Mouse (Mus musculus) CH12.LX (cell line): ENCODE measurements around the gene Zbp1. TPM values are rescaled to one million over a fixed set of nuclear protein-coding genes. Genes with fewer than 3 reads are reported as not detected.

Experiments used
- DNase-seq: peaks from one replicate; pipeline ENCODE4 v3.0.0-alpha.2; 2013; ENCODE audit errors: extremely low read depth
- H3K27ac ChIP-seq: 2 replicates; pipeline ENCODE4 v1.5.1; 2012; ENCODE audit warnings: low read depth, mild to moderate bottlenecking, control low read depth, moderate library complexity; ENCODE audit not compliant: insufficient read depth
- H3K27me3 ChIP-seq: replicated peaks from 2 replicates; pipeline ENCODE3; 2012; ENCODE audit warnings: inconsistent platforms
- H3K36me3 ChIP-seq, 2 experiments: replicated peaks in 1 of 2; 2 replicates each; pipeline versions ENCODE3 to v1.6.1; 2012; ENCODE audit warnings: inconsistent platforms in 1 of 2, low read length in 1 of 2, mild to moderate bottlenecking in 1 of 2, mixed read lengths in 1 of 2, moderate library complexity in 1 of 2; ENCODE audit not compliant: control insufficient read depth in 1 of 2, insufficient read depth in 1 of 2
- H3K4me1 ChIP-seq, 2 experiments: 2 replicates each; pipeline ENCODE4 v1.6.1; 2012; ENCODE audit warnings: inconsistent platforms in 1 of 2, moderate library complexity in 1 of 2; ENCODE audit not compliant: insufficient read depth in 2 of 2, control insufficient read depth in 1 of 2
- H3K4me2 ChIP-seq: 2 replicates; pipeline ENCODE4 v1.6.1; 2012; ENCODE audit warnings: low read depth, mild to moderate bottlenecking, control low read depth; ENCODE audit not compliant: poor library complexity, insufficient read depth, severe bottlenecking
- H3K4me3 ChIP-seq, 3 experiments: fragments of 150-350 bp in 1 of 3; sonication (generic) in 1 of 3; replicated peaks in 1 of 3; 2 replicates each; pipeline versions ENCODE3 to v1.5.1; 2011 to 2012; ENCODE audit warnings: low read depth in 2 of 3, low read length in 2 of 3, mild to moderate bottlenecking in 2 of 3, moderate library complexity in 2 of 3, control low read depth in 1 of 3, improper control_type of control experiment in 1 of 3, inconsistent platforms in 1 of 3, mixed read lengths in 1 of 3; ENCODE audit not compliant: poor library complexity in 1 of 3
- H3K79me2 ChIP-seq: replicated peaks from 2 replicates; pipeline ENCODE4 v1.6.1; 2012; ENCODE audit warnings: mild to moderate bottlenecking, moderate library complexity; ENCODE audit not compliant: control insufficient read depth, poor library complexity, insufficient read depth, severe bottlenecking; ENCODE audit errors: extremely low read depth
- H3K9ac ChIP-seq: 2 replicates; pipeline ENCODE4 v1.6.1; 2012; ENCODE audit warnings: low read depth, mild to moderate bottlenecking, control low read depth, moderate library complexity; ENCODE audit not compliant: insufficient read depth
- H3K9me3 ChIP-seq: replicated peaks from 2 replicates; pipeline ENCODE3; 2012; ENCODE audit warnings: low read length, inconsistent platforms, mixed read lengths
- CTCF ChIP-seq, 2 experiments: IDR thresholded peaks in 1 of 2; conservative IDR thresholded peaks in 1 of 2; 2 replicates each; pipeline ENCODE4 v1.5.1; 2011 to 2012; ENCODE audit warnings: low read depth in 2 of 2, low read length in 2 of 2, improper control_type of control experiment in 1 of 2, inconsistent platforms in 1 of 2, mild to moderate bottlenecking in 1 of 2, moderate library complexity in 1 of 2
- E2F4 ChIP-seq: IDR thresholded peaks from 2 replicates; pipeline ENCODE4 v1.6.1; 2011; ENCODE audit warnings: low read depth, low read length, improper control_type of control experiment; ENCODE audit not compliant: insufficient replicate concordance
- IRF4 ChIP-seq: IDR thresholded peaks from 2 replicates; pipeline ENCODE4 v1.6.1; 2014; ENCODE audit warnings: low read depth, mild to moderate bottlenecking, inconsistent platforms, low read length, improper control_type of control experiment
- KAT2A ChIP-seq: IDR thresholded peaks from 2 replicates; pipeline ENCODE4 v1.6.1; 2012; ENCODE audit warnings: low read length, improper control_type of control experiment, inconsistent platforms; ENCODE audit not compliant: insufficient replicate concordance
- MAFK ChIP-seq: IDR thresholded peaks from 2 replicates; pipeline ENCODE4 v1.6.1; 2011; ENCODE audit warnings: low read length, improper control_type of control experiment; ENCODE audit not compliant: insufficient replicate concordance
- MEF2A ChIP-seq: IDR thresholded peaks from 2 replicates; pipeline ENCODE4 v1.6.1; 2014; ENCODE audit warnings: low read depth, mild to moderate bottlenecking, inconsistent platforms, low read length, improper control_type of control experiment, borderline replicate concordance
- NELFE ChIP-seq: IDR thresholded peaks from 2 replicates; pipeline ENCODE4 v1.6.1; 2011; ENCODE audit warnings: low read depth, low read length, improper control_type of control experiment
- NRF1 ChIP-seq: IDR thresholded peaks from 2 replicates; pipeline ENCODE4 v1.6.1; 2014; ENCODE audit warnings: low read depth, mild to moderate bottlenecking, inconsistent platforms, low read length, improper control_type of control experiment, moderate library complexity
- POLR2A ChIP-seq: IDR thresholded peaks from 2 replicates; pipeline ENCODE4 v1.6.1; 2011; ENCODE audit warnings: low read depth, mild to moderate bottlenecking, improper control_type of control experiment, low read length
- RAD21 ChIP-seq: IDR thresholded peaks from 2 replicates; pipeline ENCODE4 v1.6.1; 2011; ENCODE audit warnings: low read depth, mild to moderate bottlenecking, low read length, improper control_type of control experiment, moderate library complexity
- SMC3 ChIP-seq: IDR thresholded peaks from 2 replicates; pipeline ENCODE4 v1.6.1; 2011; ENCODE audit warnings: low read depth, low read length, improper control_type of control experiment
- ZMIZ1 ChIP-seq: IDR thresholded peaks from 2 replicates; pipeline ENCODE4 v1.6.1; 2012; ENCODE audit warnings: low read depth, mild to moderate bottlenecking, inconsistent platforms, low read length, improper control_type of control experiment
- ZNF384 ChIP-seq: IDR thresholded peaks from 2 replicates; pipeline ENCODE4 v1.6.1; 2012; ENCODE audit warnings: low read depth, low read length, improper control_type of control experiment, inconsistent platforms
- dilution Hi-C: fragments of 300-500 bp; cut with MboI; formaldehyde crosslinking; loops from 2 replicates; pipeline ENCODE4 v1.14.3; 2020; ENCODE audit warnings: low sequenced_read_pairs; ENCODE audit not compliant: extremely low pct_unique_long_range_greater_than_20kb, extremely low pct_ligation_motif_present
- in situ Hi-C: fragments of 300-500 bp; cut with MboI; formaldehyde crosslinking; loops from 3 replicates; pipeline ENCODE4 v1.14.3; 2019; ENCODE audit warnings: low sequenced_read_pairs, low pct_ligation_motif_present, low pct_unique_long_range_greater_than_20kb, mixed read lengths
- polyA plus RNA-seq: library from polyadenylated mRNA; unstranded; fragments of >175 nt; gene quantifications from 2 replicates; pipeline ENCODE4 v1.2.1, GENCODE M21; 2012; ENCODE audit warnings: low read depth; ENCODE audit not compliant: insufficient read length
- total RNA-seq, 2 experiments: library from RNA; depleted of rRNA; stranded (reverse); fragments of 300-350 nt in 1 of 2; fragments of >200 nt in 1 of 2; gene quantifications; 2 replicates each; pipeline ENCODE4 v1.2.3; 2012 to 2014

Gene Zbp1
- total and polyA plus RNA-seq, 3 experiments = 8.1 to 9.8 (median 8.7) TPM

GRCm38 (mm10) chr2:173232766-173233099 lies 14.0 kb upstream of the Zbp1 start:
- no peak overlapping the region for H3K27ac ChIP-seq
- no peak overlapping the region for H3K4me3 ChIP-seq
- no peak overlapping the region for H3K9ac ChIP-seq
- in situ Hi-C loops = loop anchor here (5.0 kb wide), 2 partner anchors 35 to 220 kb away; no protein-coding TSS in a partner anchor
- DNase-seq = no peak
- no peaks in the 10 kb centered on the region for H3K27me3 ChIP-seq
- H3K4me2 ChIP-seq = no peak overlapping the region
- H3K4me1 ChIP-seq = peaks cover 22 to 45% of the 10 kb centered on the region in 2 experiments
- peaks cover 40 to 59% of the 10 kb centered on the region in 2 experiments for H3K36me3 ChIP-seq
- dilution Hi-C loops = no loop called here
- TF ChIP-seq KAT2A (no peak), E2F4 (no peak), IRF4 (no peak), CTCF (conservative IDR thresholded peaks at IDR 0.05 in 1 of 2, IDR thresholded peaks at IDR 0.05 in 1 of 2; ENCODE audit: low read depth in 2 of 2, low read length in 2 of 2) (peak in 1 of 2 experiments; percentile 39; a peak in 1 of 4 replicates), RAD21 (peak; percentile 2), SMC3 (peak; percentile 31), MEF2A (no peak)
- TF ChIP-seq, all 38 proteins: peak for 3
- Histone ChIP-seq H3K9me3 (no peaks in the 10 kb centered on the region), H3K79me2 (peaks cover 14% of the 10 kb centered on the region)

- in situ Hi-C loops (loop anchor here (5.0 kb wide), 2 partner anchors 35 to 220 kb away; no protein-coding TSS in a partner anchor), dilution Hi-C loops (no loop called here)
- no peak for TF ChIP-seq POLR2A
- no peak for TF ChIP-seq SMC3
- TF ChIP-seq NELFE = no peak
- TF ChIP-seq E2F4 = no peak
- TF ChIP-seq KAT2A = no peak
- TF ChIP-seq ZNF384 = no peak
- no peak for TF ChIP-seq ZMIZ1
- TF ChIP-seq NRF1 = no peak
- no peak for TF ChIP-seq MAFK
- TF ChIP-seq CTCF (conservative IDR thresholded peaks at IDR 0.05 in 1 of 2, IDR thresholded peaks at IDR 0.05 in 1 of 2; ENCODE audit: low read depth in 2 of 2, low read length in 2 of 2) = no peak
- Histone ChIP-seq H3K4me2 (no peak overlapping the region), H3K9me3 (no peaks in the 10 kb centered on the region), H3K36me3 (peaks cover 41 to 60% of the 10 kb centered on the region in 2 experiments), H3K4me1 (peaks cover 19 to 40% of the 10 kb centered on the region in 2 experiments), H3K79me2 (peaks cover 14% of the 10 kb centered on the region), H3K27me3 (no peaks in the 10 kb centered on the region), H3K4me3 (no peak overlapping the region), H3K9ac (no peak overlapping the region), H3K27ac (no peak overlapping the region)
- no peak for DNase-seq
These were observed 13.5 kb upstream of the Zbp1 start for GRCm38 (mm10) chr2:173232065-173232765.
